Comparison of ENCODE assay signal across 31 mouse cellular contexts in the genomic region with DNA sequence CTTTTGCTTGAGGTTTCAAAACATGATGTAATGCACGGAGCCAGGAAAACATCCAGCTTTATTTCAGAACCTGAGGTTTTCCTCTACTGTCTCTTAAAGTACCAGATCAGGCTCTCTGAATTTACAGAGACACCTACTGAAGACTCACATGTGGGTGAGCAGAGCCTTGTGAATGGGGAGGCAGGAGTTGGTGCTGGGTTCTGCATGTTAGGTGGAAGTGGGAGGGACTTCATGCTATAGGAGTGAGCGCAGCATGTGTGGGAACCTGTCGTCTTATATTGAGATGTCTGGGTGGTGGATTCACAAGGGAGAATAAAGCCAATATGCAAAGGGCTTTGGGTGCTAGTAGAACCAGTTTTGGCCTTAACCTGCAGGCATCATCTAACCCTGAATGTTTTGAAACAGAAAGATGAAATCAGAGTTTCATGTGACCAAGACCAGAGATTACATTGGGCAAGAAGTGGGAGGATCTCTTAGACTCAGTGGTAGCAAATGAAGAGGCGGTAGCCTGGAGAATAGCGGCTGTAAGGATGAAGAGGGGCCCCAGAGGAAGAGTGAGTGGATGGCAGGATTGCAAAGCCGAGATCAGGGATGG. TPM values are rescaled to one million over a fixed set of nuclear protein-coding genes. Genes with fewer than 3 reads are reported as not detected.
A peak's percentile ranks its signal among the peaks of the same experiment; 100 is the strongest.
DNase-seq lines count a peak whose midpoint lies in the region; ATAC-seq lines count a peak whose summit lies in the region.
"Had no signal": no experiment of that assay in that cellular context is flagged by ENCODE, and none has a peak within 500 bp of the region (broad histone marks: within the 10 kb centered on the region; RNA-seq: fewer than 3 reads in every experiment).

No protein-coding gene starts in this region.

- H3K4me2 ChIP-seq in intestine, embryonic 16.5 days (ENCODE audit: low read depth, low read length) = no peak overlapping the region
- H3K4me2 ChIP-seq: embryonic facial prominence, embryonic 13.5 days; forebrain, embryonic 13.5 days; heart, embryonic 13.5 days; hindbrain, embryonic 14.5 days had no signal

- DNase-seq in heart, adult 11 months = peak; percentile 72
- no peak for DNase-seq in heart, adult 18-20 months
- DNase-seq in 416B (ENCODE audit: low read depth) = peak; percentile 27
- DNase-seq in fat pad, adult 2 months (ENCODE audit: extremely low read depth, low read depth, low spot score) = peak; percentile 92
- DNase-seq in neural tube, embryonic 10.5 days (ENCODE audit: extremely low spot score, low spot score) = no peak
- DNase-seq: adrenal gland, adult 8-10 months; adrenal gland, postnatal 25 days; cerebellum, adult 11 months; cerebellum, adult 2 months; cerebellum, adult 9-11 months; cerebellum, postnatal 25 days; embryo, embryonic 11 days; gastrocnemius, postnatal 25 days; heart, adult 2 months; heart, postnatal 14 days; heart, postnatal 4 days had no signal

- H3K9ac ChIP-seq in intestine, embryonic 16.5 days (ENCODE audit: low read depth, low read length) = no peak overlapping the region
- H3K9ac ChIP-seq: embryonic facial prominence, embryonic 13.5 days; forebrain, embryonic 13.5 days; heart, embryonic 13.5 days; hindbrain, embryonic 14.5 days had no signal

- peak; percentile 43 for ATAC-seq in megakaryocyte, adult 5-6 weeks (ENCODE audit: poor library complexity, severe bottlenecking)
- no peak for ATAC-seq in intestine, embryonic 16.5 days
- ATAC-seq: CD4-positive, CD25-positive, alpha-beta regulatory T cell, adult 4 months; forebrain, embryonic 13.5 days; forebrain, embryonic 16.5 days; hindbrain, postnatal 0 days; inflammation-experienced regulatory T-cells, adult 6 months; intestine, postnatal 0 days had no signal

- H3K4me3 ChIP-seq in intestine, embryonic 16.5 days (ENCODE audit: low read length) = no peak overlapping the region
- H3K4me3 ChIP-seq: embryonic facial prominence, embryonic 10.5 days; embryonic facial prominence, embryonic 13.5 days; erythroblast, embryonic 14.5 days; forebrain, embryonic 10.5 days; forebrain, embryonic 13.5 days; heart, adult 2 months; heart, embryonic 10.5 days; heart, embryonic 13.5 days had no signal

- no peaks in the 10 kb centered on the region for H3K27me3 ChIP-seq in intestine, embryonic 16.5 days (replicated peaks; ENCODE audit: control insufficient read depth, insufficient read depth, low read length)
- H3K27me3 ChIP-seq: embryonic facial prominence, embryonic 13.5 days; forebrain, embryonic 13.5 days; heart, embryonic 13.5 days had no signal

- no peak overlapping the region for H3K27ac ChIP-seq in intestine, embryonic 16.5 days (ENCODE audit: low read length)
- H3K27ac ChIP-seq: embryonic facial prominence, embryonic 10.5 days; embryonic facial prominence, embryonic 13.5 days; forebrain, embryonic 10.5 days; forebrain, embryonic 13.5 days; heart, adult 2 months; heart, embryonic 10.5 days; heart, embryonic 13.5 days; hindbrain, embryonic 14.5 days; hindbrain, postnatal 0 days had no signal

- no peaks in the 10 kb centered on the region for H3K9me3 ChIP-seq in intestine, embryonic 16.5 days (ENCODE audit: control insufficient read depth, low read length)
- H3K9me3 ChIP-seq: embryonic facial prominence, embryonic 10.5 days; embryonic facial prominence, embryonic 13.5 days; forebrain, embryonic 10.5 days; forebrain, embryonic 13.5 days; heart, embryonic 10.5 days; heart, embryonic 13.5 days had no signal

- peaks cover 12% of the 10 kb centered on the region for H3K4me1 ChIP-seq in intestine, embryonic 16.5 days (ENCODE audit: control insufficient read depth, insufficient read depth, low read length)
- H3K4me1 ChIP-seq: embryonic facial prominence, embryonic 10.5 days; embryonic facial prominence, embryonic 13.5 days; forebrain, embryonic 10.5 days; forebrain, embryonic 13.5 days had no signal

- no peaks in the 10 kb centered on the region for H3K36me3 ChIP-seq in intestine, embryonic 16.5 days (ENCODE audit: control insufficient read depth, insufficient read depth, low read length)
- H3K36me3 ChIP-seq: heart, embryonic 10.5 days had no signal

- WGBS in intestine, embryonic 16.5 days = 85% methylated on average over 6 of the region's 6 CpGs

RNA-seq across cellular contexts. Expression of a gene that starts 21.3 kb away (rescaled TPM):
- total RNA-seq in heart, adult 18-20 months (2021) = 1 to 10 TPM; 5.6 to 7.0 TPM
- total RNA-seq in megakaryocyte, adult 5-6 weeks (2015) = 32.6 and 45.0 TPM in 2 replicates
- total RNA-seq in megakaryocyte, adult 5-6 weeks (2017) = 40.7 and 48.4 TPM in 2 replicates
- 27.0 and 27.5 TPM in 2 replicates for polyA plus RNA-seq in intestine, embryonic 16.5 days (2015; fragmentation: Nextera tagmentation; extraction: Ambion mirVana)

RNA-seq across cellular contexts. Expression of a gene that starts 38.9 kb away (rescaled TPM):
- total RNA-seq in heart, adult 18-20 months (2021) = 10 to 100 TPM; 15.0 to 15.1 TPM
- 22.8 and 25.4 TPM in 2 replicates for total RNA-seq in megakaryocyte, adult 5-6 weeks (2015)
- 24.5 and 24.9 TPM in 2 replicates for total RNA-seq in megakaryocyte, adult 5-6 weeks (2017)
- polyA plus RNA-seq in intestine, embryonic 16.5 days (2015; fragmentation: Nextera tagmentation; extraction: Ambion mirVana) = 8.5 and 11.1 TPM in 2 replicates

RNA-seq across cellular contexts. Expression of a gene that starts 48.4 kb away (rescaled TPM):
- total RNA-seq in heart, adult 18-20 months (2021) = 10 to 100 TPM; 18.8 to 19.4 TPM
- 58.3 and 58.6 TPM in 2 replicates for total RNA-seq in megakaryocyte, adult 5-6 weeks (2015)
- total RNA-seq in megakaryocyte, adult 5-6 weeks (2017) = 88.3 and 100 TPM in 2 replicates
- 105 and 125 TPM in 2 replicates for polyA plus RNA-seq in intestine, embryonic 16.5 days (2015; fragmentation: Nextera tagmentation; extraction: Ambion mirVana)

Comparison
In these comparisons a context has a peak if more than half of its experiments do, and no peak if none do; other contexts are left out.
1. DNase-seq: peak in heart, adult 11 months (single experiment), 416B (single experiment) and fat pad, adult 2 months (single experiment); none in heart, adult 18-20 months (0 of 2) and neural tube, embryonic 10.5 days (single experiment).
2. RNA of a gene that starts 21.3 kb away (total RNA-seq): 32.6 to 48.4 TPM in megakaryocyte, adult 5-6 weeks; 5.6 to 7.0 TPM in heart, adult 18-20 months; every median in the first group is over 4 times any median in the second.